Mouse (Mus musculus) retina, postnatal 1 day (tissue): ENCODE measurements around the gene Rapgefl1.

ENCODE experiments used
- DNase-seq: peaks from one replicate; pipeline ENCODE4 v3.0.0-alpha.2; 2012

Rapgefl1 gene

GRCm38 (mm10) chr11:98836651-98837141 is at the start of gene Rapgefl1:
Rapgefl1 (plus strand) TSS chr11:98836785.
- peak; percentile 90 for DNase-seq

DNA sequence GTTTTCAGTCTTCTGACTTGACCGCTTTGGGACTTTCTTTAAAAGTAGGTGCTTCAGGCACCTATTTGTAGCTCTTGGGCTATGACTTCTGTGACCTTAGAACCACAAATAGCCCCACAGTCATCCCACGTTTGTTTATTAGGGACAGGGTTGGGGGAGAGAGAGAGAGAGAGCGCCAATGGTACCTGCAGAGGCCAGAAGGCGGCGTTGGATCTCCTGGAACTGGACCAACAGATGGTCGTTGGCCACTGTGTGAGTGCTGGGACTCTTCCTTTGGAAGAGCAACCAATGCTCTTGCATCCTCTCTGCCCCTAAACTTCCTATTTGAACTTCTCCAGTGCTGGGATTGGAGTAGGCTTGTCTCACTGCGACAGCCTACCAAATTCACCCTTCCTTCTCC is 49.4 kb upstream of the Rapgefl1 start:
- DNase-seq, result no peak

- no peak for DNase-seq
These were observed 48.9 kb upstream of the Rapgefl1 start for GRCm38 (mm10) chr11:98787691-98788090.

GRCm38 (mm10) chr11:98788139-98788538 is 48.4 kb upstream of the Rapgefl1 start:
- no peak for DNase-seq

DNA sequence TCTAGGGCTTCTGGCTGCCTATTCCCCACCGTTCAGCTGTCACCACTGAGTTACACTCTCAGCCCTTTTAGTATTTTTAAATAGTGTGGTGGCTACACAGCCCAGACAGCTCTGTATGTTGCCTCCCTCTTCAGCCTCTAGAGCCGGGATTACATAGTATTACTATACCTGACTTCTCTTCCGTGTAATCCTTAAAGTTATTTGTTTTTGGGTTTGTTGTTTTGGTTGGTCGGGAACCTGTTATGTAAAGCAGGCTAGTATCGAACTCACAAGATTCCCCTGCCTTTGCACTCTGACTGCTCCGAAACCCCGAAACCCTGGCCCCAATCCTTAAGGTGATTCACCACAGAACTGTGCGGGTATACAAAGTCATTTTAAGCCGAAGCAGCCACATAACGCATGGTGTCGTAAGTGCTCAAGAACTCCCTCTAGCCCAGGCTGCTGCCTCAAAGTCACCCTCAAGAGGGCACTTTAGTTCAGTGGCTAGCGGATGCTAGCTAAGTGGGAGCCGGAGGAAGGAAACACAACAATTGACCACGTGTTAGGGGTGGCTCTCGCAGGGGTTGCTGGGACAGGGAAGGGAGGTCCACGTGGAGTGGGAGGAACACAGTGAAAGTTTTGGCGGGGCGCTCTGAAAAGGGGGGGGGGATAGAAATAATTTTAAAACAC is 47.9 kb upstream of the Rapgefl1 start:
- peak; percentile 95 for DNase-seq

- DNase-seq, result no peak
These were observed 47.3 kb upstream of the Rapgefl1 start for GRCm38 (mm10) chr11:98789219-98789807.

DNA sequence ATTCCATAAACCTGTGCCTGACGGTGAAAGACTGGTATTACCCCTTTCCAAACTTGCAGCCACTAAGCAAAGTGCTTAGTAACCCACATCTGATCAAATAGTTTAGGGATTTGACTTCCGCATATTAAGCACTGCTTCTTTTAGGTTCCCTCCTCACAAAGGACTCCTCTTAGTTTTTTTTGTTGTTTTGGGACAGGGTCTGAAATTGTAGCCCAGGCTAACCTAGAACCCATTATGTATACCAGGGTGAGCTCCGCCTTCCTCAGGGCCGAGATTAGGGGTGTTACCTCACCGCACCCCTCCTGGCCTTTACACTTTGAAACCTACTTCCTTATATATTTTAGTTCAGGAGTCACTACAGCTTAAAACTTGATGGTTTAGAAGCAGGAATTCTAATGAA is 46.8 kb upstream of the Rapgefl1 start:
- no peak for DNase-seq

DNA sequence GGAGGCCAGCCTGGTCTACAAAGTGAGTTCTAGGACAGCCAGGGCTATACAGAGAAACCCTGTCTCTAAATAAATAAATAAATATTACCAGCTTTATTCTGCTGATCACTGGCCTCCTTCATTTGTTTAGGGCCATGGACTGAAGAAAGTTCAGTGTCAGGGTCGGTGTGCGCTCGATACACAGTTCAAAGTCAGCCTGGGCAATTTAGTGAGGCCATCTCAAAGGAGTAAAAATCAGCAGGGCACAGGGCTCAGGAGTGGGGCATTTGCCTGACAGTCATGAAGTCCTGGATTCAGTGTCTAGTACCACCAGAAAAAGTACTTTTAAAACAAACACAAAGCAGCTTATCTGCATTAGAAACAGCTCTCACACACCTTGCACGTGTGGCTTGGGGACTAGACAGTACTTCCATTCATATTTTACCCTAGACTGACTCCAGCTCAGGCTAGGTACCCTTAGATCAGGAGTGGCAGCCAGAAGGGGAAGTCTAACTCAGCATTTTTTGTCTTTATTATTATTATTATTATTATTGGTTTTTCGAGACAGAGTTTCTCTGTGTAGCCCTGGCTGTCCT is 45.9 kb upstream of the Rapgefl1 start:
- DNase-seq, result no peak

GRCm38 (mm10) chr11:98791448-98791847 is 45.1 kb upstream of the Rapgefl1 start:
- DNase-seq, result no peak

DNA sequence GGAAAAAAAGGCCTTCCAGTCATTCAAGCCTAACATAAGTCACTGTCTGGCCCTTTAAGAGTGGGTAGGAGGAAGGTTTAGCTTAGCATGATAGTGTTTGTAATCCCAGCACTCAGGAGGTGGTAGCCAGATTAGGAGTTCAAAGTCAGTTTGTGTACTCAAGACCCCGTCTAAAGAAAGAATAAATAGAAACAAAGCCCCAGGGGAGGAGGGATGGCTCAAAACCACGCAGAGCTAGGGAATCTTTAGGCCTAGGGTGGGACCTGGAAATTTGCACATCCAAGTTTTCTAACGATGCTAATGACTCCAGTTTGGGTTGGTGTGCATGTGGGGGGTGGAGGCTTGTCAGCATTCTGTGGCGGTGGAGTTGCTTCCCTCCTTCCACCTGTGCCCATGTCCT is 44.5 kb upstream of the Rapgefl1 start:
- no peak for DNase-seq

DNA sequence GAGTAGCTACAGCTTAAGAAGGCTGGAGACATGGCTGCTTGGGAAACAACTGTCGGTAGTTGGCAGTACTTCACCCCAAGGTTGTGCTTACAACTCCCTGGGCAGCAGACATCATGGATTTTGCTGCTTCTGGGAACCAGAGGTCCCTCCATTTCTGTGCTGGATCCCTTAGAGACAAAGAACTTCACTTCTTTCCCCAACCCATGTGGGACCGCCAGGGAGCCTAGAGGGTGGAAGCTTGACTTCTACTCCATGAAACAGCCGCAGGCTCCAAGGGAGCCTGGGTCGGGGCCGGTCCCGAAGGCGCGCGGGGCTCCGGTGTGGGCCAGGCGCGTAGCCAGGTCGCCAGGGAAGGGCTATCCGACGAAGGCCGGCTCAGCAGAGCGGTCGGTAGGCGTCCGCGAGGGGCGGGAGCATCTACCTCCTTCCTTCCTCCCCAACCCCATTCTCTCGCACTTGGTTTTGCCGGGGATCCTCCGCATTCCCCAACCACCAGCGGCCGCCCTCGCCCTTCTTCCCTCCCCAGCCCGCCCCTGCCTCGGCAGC is 42.0 kb upstream of the Rapgefl1 start:
- peak; percentile 75 for DNase-seq

DNA sequence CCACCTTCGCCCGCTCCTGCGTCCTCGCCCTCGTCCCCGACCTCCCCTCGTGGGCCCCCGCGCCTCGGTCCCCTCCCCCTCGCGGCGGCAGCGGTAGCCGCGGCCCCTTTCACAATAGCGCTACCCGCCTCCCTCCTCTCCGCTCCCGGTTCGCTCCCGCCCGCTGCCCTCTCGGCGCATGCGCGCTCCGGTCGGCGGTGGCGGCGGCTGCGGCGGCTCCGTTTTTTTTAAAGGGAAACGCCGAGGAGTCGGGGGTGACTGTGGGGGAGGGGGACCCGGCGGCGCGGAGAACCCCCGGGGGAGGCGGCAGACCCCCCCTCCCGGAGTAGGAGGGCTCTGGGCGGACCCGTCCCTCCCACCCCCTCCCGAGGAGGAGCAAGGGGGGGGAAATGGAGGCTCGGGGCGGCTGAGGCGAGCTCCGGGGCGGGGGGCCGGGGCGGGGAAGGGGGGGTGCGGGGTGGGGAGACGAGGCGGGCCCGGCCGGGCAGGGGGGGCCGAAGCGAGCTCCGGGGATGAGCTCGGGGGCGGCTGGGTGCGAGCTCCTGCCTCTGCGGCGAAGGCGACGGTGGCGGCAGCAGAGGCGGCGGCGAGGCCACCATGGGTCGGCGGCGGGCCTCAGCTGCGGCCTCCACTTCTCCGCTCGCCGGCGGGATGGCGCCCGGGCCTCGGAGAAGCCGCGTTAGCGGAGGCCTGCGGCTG is 41.4 kb upstream of the Rapgefl1 start, which contains the start of gene Msl1:
Gene Msl1 (plus strand): TSS at position 502 of the 699 bp plus-strand sequence.
- peak; percentile 94 for DNase-seq

GRCm38 (mm10) chr11:98795714-98796514 is 40.7 kb upstream of the Rapgefl1 start:
- peak; percentile 69 for DNase-seq

- peak; percentile 90 for DNase-seq
These were observed 39.9 kb upstream of the Rapgefl1 start for GRCm38 (mm10) chr11:98796515-98797216.

GRCm38 (mm10) chr11:98797306-98797705 is 39.3 kb upstream of the Rapgefl1 start:
- DNase-seq, result no peak

- DNase-seq, result no peak
These were observed 38.7 kb upstream of the Rapgefl1 start for GRCm38 (mm10) chr11:98797909-98798308.

DNA sequence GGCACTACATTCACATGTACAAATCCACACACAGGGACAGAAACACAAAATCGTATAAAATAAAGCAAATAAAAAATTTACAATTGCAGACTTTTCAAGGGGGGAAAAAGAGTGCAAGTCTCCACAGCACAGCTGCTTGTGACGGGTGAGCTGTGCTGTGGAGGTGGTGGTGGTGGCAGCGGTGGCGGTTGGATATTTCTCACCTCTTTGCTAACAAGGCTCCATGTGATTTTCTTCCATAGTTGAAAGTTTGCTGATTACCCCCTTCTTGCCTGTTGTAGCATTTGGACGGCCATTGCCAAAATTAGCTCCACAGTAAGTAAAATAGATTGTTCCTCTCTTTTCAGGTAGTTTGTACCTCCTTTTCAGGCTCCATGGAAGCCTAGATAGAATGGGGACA is 32.0 kb upstream of the Rapgefl1 start, which contains the start of gene Casc3:
Gene Casc3 (plus strand): TSS at position 301 of the 400 bp plus-strand sequence.
- DNase-seq, result no peak

- no peak for DNase-seq
These were observed 28.2 kb upstream of the Rapgefl1 start for GRCm38 (mm10) chr11:98808417-98808816.

DNA sequence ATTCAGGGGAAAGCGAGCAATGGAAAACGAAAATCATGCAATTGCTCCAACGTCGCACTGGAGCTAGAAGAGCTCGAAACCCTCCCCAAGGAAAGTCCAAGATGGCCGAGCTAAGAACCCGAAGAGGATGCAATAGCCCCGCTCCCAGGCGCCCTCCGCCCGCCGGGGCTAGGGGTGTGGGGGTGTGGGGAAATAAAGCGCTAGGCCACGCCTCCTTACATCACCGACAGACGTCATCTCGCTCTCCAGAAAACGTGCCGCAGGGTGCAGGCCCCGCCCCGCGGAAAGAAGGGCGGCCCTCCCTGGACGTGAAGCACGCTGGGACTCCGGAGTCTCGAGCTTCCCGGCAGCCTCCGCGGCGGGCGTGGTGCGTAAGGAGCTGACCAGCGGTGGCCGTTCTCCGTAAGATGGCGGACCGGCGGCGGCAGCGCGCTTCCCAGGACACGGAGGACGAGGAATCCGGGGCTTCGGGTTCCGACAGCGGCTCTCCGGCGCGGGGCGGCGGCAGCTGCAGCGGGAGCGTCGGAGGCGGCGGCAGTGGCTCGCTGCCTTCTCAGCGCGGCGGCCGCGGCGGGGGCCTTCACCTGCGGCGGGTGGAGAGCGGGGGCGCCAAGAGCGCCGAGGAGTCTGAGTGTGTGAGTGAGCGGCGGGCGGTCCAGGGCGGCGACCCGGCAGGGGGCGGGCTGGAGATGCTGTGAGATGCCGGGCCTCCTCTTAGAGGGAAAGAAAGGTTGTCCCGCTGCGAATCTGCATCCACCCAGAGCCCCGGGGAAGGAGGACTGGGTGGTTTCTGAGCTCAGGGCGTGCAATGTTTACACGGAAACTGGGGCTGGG is 26.9 kb upstream of the Rapgefl1 start:
- DNase-seq, result peak; percentile 99

DNA sequence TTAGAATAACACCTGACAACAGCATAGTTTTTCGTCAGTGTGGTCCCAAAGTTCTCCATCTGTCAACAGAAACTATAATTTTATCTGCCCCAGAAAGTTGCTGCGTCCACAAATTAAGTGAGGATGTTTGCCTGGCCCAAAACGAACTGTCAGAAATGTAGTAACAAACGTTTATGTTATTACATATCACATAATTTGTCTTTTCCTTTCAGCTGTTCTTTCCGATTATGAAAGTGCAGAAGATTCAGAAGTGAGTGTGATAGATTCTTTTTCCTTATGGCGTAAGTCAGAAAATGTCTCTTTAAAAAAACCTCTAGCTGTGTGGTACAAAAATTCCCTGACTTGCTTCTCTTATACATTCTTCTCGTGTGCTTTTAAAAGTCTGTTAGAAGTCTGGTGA is 25.9 kb upstream of the Rapgefl1 start:
- DNase-seq, result no peak
